Mouse (Mus musculus): Measurements from ENCODE around the gene Clec4a2. TPM values are rescaled to one million over a fixed set of nuclear protein-coding genes. Genes with fewer than 3 reads are reported as not detected.
"Not testable (repeated sequence)": the region's sequence is repeated elsewhere in the genome, so short reads cannot be mapped to it uniquely, and the experiment has no call there.

The Clec4a2 gene
- total RNA-seq (2014; rRNA removed; ENCODE audit: low replicate concordance), result 0.35 and 0.38 TPM in 2 replicates
- polyA plus RNA-seq (2015; fragmentation: Nextera tagmentation; extraction: Ambion mirVana), result 2.6 and 2.7 TPM in 2 replicates

DNA sequence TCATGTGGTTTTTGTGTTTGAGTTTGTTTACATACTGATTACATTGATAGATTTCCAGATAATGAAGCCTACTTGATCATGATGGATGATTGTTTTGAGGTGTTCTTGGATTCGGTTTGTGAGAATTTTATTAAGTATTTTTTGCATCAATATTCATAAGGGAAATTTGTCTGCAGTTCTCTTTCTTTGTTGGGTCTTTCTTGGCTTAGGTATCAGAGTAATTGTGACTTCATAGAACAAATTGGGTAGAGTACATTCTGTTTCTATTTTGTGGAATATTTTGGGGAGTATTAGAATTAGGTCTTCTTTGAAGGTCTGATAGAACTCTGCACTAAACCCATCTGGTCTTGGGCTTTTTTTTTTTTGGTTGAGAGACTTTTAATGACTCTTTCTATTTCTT is at the start of gene Clec4a2:
Gene Clec4a2 (plus strand): TSS at position 301 of the 400 bp plus-strand sequence.
- not testable (repeated sequence) for H3K36me3 ChIP-seq (replicated peaks; ENCODE audit: control insufficient read depth, insufficient read depth, low read length); H3K4me1 ChIP-seq (ENCODE audit: control insufficient read depth, insufficient read depth); DNase-seq (ENCODE audit: low spot score); H3K27me3 ChIP-seq (ENCODE audit: control insufficient read depth, insufficient read depth, low read length); H3K9ac ChIP-seq (replicated peaks; ENCODE audit: low read depth, low read length); ATAC-seq (ENCODE audit: insufficient read depth, low read depth); H3K27ac ChIP-seq (ENCODE audit: low read depth); H3K4me3 ChIP-seq (ENCODE audit: low read depth, low read length); H3K4me2 ChIP-seq (ENCODE audit: low read depth, low read length)
- 56% methylated on average over 1 of the region's 1 CpGs for WGBS
- peaks cover 14% of the 10 kb centered on the region for H3K9me3 ChIP-seq (replicated peaks; ENCODE audit: control insufficient read depth, low read length)

DNA sequence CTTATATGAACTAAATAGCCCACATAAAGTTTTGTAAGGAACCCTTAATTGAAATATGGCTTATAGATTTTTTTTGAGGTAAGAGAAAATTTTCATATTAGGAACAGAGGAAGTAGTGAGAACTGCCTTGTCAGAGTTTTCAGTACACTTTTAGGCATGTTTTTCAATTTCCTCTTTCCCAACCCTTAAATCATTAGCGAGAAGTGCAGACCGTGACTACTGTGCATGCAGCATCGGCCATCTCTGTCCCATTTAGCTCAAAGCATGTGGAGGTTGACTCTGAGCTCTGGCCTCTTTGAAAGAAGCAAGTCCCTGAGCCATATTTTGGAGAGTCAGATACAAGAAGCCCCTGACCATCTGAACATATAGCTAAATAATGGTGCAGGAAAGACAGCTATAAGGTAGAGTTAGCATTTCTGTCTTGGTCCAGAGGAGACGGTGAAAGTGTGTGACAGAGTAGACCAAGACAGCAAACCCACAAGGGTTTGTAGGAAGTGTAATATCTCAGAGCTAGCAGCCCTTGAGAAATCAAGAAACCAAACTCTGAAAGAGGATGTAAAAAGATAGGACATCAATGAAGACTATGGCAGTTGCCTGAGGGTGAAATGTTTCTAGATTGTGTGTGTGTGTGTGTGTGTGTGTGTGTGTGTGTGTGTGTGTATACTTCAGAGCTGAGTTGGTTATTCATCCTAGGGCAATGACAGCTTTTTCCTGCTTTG is 10.9 kb upstream of the Clec4a2 start:
- Histone ChIP-seq H3K27me3 (ENCODE audit: control insufficient read depth, insufficient read depth, low read length) (no peaks in the 10 kb centered on the region), H3K36me3 (replicated peaks; ENCODE audit: control insufficient read depth, insufficient read depth, low read length) (no peaks in the 10 kb centered on the region), H3K4me2 (ENCODE audit: low read depth, low read length) (no peak overlapping the region), H3K4me1 (ENCODE audit: control insufficient read depth, insufficient read depth) (no peaks in the 10 kb centered on the region), H3K4me3 (ENCODE audit: low read depth, low read length) (no peak overlapping the region), H3K9me3 (replicated peaks; ENCODE audit: control insufficient read depth, low read length) (peaks cover 5% of the 10 kb centered on the region; the same call in 1 of the 2 replicates), H3K9ac (replicated peaks; ENCODE audit: low read depth, low read length) (no peak overlapping the region), H3K27ac (ENCODE audit: low read depth) (no peak overlapping the region)
- DNase-seq (ENCODE audit: low spot score) (no peak), ATAC-seq (ENCODE audit: insufficient read depth, low read depth) (no peak)
- TF ChIP-seq CTCF (IDR thresholded peaks at IDR 0.05; ENCODE audit: low read depth), result no peak
- TF ChIP-seq EP300 (IDR thresholded peaks at IDR 0.05; ENCODE audit: low read depth), result no peak
- 70% methylated on average over 4 of the region's 4 CpGs for WGBS

DNA sequence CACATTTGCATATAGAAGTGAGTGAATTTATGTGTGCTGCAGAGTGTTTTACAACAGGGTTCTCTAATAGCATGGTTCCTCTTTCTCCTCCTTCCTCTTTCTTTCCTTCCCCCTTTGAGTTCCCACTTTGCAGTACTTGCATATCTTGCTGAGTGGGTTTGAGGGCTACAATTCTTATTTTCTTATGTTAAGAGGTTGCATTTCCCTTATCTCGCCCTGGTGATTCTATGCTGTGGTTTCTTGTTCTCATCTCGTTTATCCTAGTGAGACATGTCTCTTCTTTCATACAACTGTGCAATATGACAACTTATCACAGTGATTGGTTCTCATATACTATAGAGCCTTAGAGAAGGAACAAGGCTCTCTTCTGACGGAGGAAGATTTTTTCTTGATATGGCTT is 17.0 kb downstream of the Clec4a2 start:
- 44% methylated on average over 3 of the region's 3 CpGs for WGBS
- Histone ChIP-seq H3K27ac (ENCODE audit: low read depth) (no peak overlapping the region), H3K4me3 (ENCODE audit: low read depth, low read length) (no peak overlapping the region), H3K27me3 (ENCODE audit: control insufficient read depth, insufficient read depth, low read length) (no peaks in the 10 kb centered on the region), H3K9me3 (replicated peaks; ENCODE audit: control insufficient read depth, low read length) (no peaks in the 10 kb centered on the region; the same call in none of the 2 replicates), H3K4me1 (ENCODE audit: control insufficient read depth, insufficient read depth) (no peaks in the 10 kb centered on the region), H3K36me3 (replicated peaks; ENCODE audit: control insufficient read depth, insufficient read depth, low read length) (no peaks in the 10 kb centered on the region), H3K4me2 (ENCODE audit: low read depth, low read length) (no peak overlapping the region), H3K9ac (replicated peaks; ENCODE audit: low read depth, low read length) (no peak overlapping the region)
- ATAC-seq (ENCODE audit: insufficient read depth, low read depth), result no peak
- DNase-seq (ENCODE audit: low spot score), result no peak
- TF ChIP-seq CTCF (IDR thresholded peaks at IDR 0.05; ENCODE audit: low read depth), result no peak
- no peak for TF ChIP-seq EP300 (IDR thresholded peaks at IDR 0.05; ENCODE audit: low read depth)

DNA sequence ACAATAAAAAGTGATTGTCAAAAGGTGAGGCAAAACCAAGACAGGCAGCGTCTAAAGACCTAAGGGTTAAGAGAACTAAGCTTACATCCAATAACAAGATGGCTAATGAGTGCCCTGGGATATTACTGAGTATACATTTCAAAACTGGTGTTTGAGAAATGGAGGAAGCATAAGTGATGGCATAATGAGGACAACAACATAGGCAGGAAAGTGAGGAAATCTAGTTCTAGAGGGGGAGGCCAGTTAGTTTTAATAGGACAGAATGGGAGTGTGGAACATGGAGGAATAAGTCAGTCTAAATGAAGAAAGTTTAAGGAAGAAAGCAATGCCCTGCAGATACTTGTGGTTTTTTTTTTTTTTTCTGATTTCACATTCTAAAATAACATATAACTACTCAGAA is 20.9 kb downstream of the Clec4a2 start:
- Histone ChIP-seq H3K27ac (ENCODE audit: low read depth) (no peak overlapping the region), H3K9me3 (replicated peaks; ENCODE audit: control insufficient read depth, low read length) (no peaks in the 10 kb centered on the region; the same call in 1 of the 2 replicates), H3K4me1 (ENCODE audit: control insufficient read depth, insufficient read depth) (no peaks in the 10 kb centered on the region), H3K27me3 (ENCODE audit: control insufficient read depth, insufficient read depth, low read length) (no peaks in the 10 kb centered on the region), H3K9ac (replicated peaks; ENCODE audit: low read depth, low read length) (no peak overlapping the region), H3K4me3 (ENCODE audit: low read depth, low read length) (no peak overlapping the region), H3K4me2 (ENCODE audit: low read depth, low read length) (no peak overlapping the region), H3K36me3 (replicated peaks; ENCODE audit: control insufficient read depth, insufficient read depth, low read length) (no peaks in the 10 kb centered on the region)
- ATAC-seq (ENCODE audit: insufficient read depth, low read depth) (no peak), DNase-seq (ENCODE audit: low spot score) (no peak)
- WGBS, result 51% methylated on average over 1 of the region's 1 CpGs
- TF ChIP-seq CTCF (IDR thresholded peaks at IDR 0.05; ENCODE audit: low read depth) (no peak), EP300 (IDR thresholded peaks at IDR 0.05; ENCODE audit: low read depth) (no peak)

DNA sequence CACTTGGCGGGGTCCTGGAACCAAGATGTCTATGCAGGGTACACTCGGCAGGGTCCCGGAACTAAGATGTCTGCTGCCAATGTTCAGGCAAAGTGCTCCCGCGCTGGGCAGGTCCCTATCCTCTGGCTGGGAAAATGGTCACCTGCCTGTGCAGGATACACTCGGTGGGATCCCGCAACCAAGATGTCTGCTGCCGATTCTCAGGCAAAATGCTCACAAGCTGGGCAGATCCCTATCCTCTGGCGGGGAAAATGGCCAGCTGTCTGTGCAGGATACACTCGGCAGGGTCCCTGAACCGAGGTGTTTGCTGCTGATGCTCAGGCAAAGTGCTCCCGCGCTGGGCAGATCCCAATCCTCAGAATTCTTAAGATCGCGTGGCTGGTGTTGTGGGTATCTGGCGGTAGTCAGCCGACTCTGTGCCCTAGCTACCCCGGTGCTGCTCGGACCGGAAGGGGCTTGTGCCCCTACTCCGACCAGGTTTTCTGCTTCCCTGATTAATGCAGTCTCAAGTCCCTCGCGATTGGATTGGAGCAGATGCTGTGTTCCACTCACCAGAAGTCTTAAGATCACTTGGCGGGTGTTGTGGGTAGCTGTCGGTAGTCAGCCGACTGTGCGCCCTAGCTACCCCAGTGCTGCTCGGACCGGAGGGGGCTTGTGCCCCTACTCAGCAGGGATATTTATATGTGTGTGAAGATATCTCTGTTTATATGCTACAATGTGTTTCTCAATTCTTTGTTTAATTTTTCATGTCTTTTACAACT is 31.7 kb downstream of the Clec4a2 start:
- not testable (repeated sequence) for H3K4me2 ChIP-seq (ENCODE audit: low read depth, low read length); H3K27ac ChIP-seq (ENCODE audit: low read depth); H3K4me3 ChIP-seq (ENCODE audit: low read depth, low read length); H3K27me3 ChIP-seq (ENCODE audit: control insufficient read depth, insufficient read depth, low read length); H3K4me1 ChIP-seq (ENCODE audit: control insufficient read depth, insufficient read depth); DNase-seq (ENCODE audit: low spot score); ATAC-seq (ENCODE audit: insufficient read depth, low read depth); H3K36me3 ChIP-seq (replicated peaks; ENCODE audit: control insufficient read depth, insufficient read depth, low read length); H3K9ac ChIP-seq (replicated peaks; ENCODE audit: low read depth, low read length); H3K9me3 ChIP-seq (replicated peaks; ENCODE audit: control insufficient read depth, low read length)
- WGBS, result 60% methylated on average over 28 of the region's 29 CpGs
